Mouse (Mus musculus): Measurements from ENCODE around the gene Zfp658. TPM values are rescaled to one million over a fixed set of nuclear protein-coding genes. Genes with fewer than 3 reads are reported as not detected.

Zfp658 gene
- polyA plus RNA-seq, 1 experiment: 10.3 TPM

DNA sequence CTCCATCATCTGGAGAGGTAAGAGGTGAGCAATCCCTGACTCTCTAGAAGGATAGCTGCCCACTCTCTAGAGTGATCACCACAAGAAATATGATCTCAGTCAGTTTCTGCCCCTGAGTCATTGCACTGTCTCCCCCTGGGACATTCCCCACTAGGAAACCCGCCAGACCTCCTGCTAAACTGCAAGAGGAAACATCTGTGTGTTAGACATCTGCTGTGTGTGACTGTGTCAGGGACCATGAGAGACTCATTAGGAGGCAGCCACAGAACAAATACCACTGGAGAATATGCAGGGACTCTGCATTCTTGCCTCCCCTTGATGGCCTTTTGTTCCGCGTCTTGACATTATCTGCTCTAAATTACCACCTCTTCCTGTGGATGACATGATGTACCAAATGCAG is 7.5 kb upstream of the Zfp658 start:
- Histone ChIP-seq H3K27me3 (ENCODE audit: control insufficient read depth, insufficient read depth, low read length) (no peaks in the 10 kb centered on the region), H3K4me3 (replicated peaks; ENCODE audit: insufficient read depth, low read depth, low read length) (no peak overlapping the region), H3K4me1 (ENCODE audit: control insufficient read depth, insufficient read depth, low read length) (no peaks in the 10 kb centered on the region), H3K27ac (ENCODE audit: insufficient read depth, low read length) (no peak overlapping the region)
- TF ChIP-seq CTCF (IDR thresholded peaks at IDR 0.05; ENCODE audit: borderline replicate concordance, insufficient read depth, low read depth, low read length): no peak
- TF ChIP-seq POLR2A (IDR thresholded peaks at IDR 0.05; ENCODE audit: borderline replicate concordance, insufficient read depth, low read length): no peak
- DNase-seq: no peak
- 46% methylated on average over 3 of the region's 3 CpGs for WGBS

DNA sequence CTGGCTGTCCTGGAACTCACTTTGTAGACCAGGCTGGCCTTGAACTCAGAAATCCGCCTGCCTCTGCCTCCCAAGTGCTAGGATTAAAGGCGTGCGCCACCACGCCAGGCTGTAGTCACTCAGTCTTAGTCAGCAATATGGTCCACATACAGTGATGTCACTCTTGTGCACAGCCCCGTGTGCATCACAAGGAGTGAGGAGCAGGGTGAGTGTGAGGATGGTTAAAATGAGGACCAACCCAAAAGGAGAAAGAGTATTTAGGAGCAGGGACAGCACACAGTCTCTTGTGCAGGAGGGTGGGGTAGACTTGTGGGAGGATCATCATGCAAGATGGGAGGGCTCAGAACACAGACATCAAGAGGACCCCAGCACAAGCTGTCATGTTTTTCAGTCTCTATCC is 6.7 kb upstream of the Zfp658 start:
- TF ChIP-seq CTCF (IDR thresholded peaks at IDR 0.05; ENCODE audit: borderline replicate concordance, insufficient read depth, low read depth, low read length) (no peak), POLR2A (IDR thresholded peaks at IDR 0.05; ENCODE audit: borderline replicate concordance, insufficient read depth, low read length) (no peak)
- Histone ChIP-seq H3K4me3 (replicated peaks; ENCODE audit: insufficient read depth, low read depth, low read length) (no peak overlapping the region), H3K27ac (ENCODE audit: insufficient read depth, low read length) (no peak overlapping the region), H3K27me3 (ENCODE audit: control insufficient read depth, insufficient read depth, low read length) (no peaks in the 10 kb centered on the region), H3K4me1 (ENCODE audit: control insufficient read depth, insufficient read depth, low read length) (no peaks in the 10 kb centered on the region)
- no peak for DNase-seq
- 91% methylated on average over 5 of the region's 5 CpGs for WGBS

DNA sequence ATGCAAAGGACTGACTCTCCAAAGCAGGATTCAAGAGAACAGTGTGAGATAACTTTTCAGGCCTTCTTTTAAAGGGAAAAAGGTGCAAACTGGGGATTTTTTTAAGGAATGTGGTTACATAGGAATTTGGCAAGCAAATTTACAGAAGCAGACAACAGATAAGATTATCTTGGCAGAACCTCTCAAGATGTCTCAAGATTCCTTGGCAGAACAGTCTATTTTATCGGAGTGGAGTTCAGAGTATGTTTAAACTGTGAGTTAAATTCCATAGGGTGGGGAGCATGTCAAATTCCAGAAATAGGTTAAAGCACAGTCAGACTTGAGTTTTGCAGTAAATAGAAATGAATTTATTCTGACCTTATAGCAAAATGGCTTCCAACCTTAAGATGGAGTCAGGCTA is 5.2 kb upstream of the Zfp658 start:
- Histone ChIP-seq H3K4me1 (ENCODE audit: control insufficient read depth, insufficient read depth, low read length) (no peaks in the 10 kb centered on the region), H3K27ac (ENCODE audit: insufficient read depth, low read length) (no peak overlapping the region), H3K4me3 (replicated peaks; ENCODE audit: insufficient read depth, low read depth, low read length) (no peak overlapping the region), H3K27me3 (ENCODE audit: control insufficient read depth, insufficient read depth, low read length) (no peaks in the 10 kb centered on the region)
- TF ChIP-seq POLR2A (IDR thresholded peaks at IDR 0.05; ENCODE audit: borderline replicate concordance, insufficient read depth, low read length): no peak
- WGBS: 64% methylated on average over 1 of the region's 1 CpGs
- DNase-seq: no peak

DNA sequence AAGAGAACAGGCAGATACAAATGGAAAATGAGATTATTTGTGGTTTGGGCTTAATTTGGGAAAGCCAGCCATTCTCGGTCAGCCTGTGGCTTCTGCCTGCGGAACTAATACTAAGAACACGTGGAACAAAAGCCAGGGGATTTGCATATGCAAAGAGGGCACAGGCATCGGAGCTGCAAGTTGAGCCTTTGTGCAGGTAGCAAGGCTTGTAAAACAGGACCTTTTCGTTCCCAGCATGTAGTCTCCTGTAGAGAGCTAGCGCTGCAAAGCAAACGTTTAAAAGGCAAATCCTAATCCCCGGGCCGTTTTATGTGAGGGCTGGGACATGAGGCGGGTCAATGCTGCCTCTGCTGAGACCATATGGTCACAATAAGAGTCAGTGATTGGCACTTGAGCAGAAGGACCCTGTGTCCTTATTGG is 605 bp downstream of the Zfp658 start:
- H3K27me3 ChIP-seq (ENCODE audit: control insufficient read depth, insufficient read depth, low read length): no peaks in the 10 kb centered on the region
- H3K4me1 ChIP-seq (ENCODE audit: control insufficient read depth, insufficient read depth, low read length): 0 out of 2 replicates have a peak, but pooled peaks cover 6% of the 10 kb centered on the region
- H3K4me3 ChIP-seq (replicated peaks; ENCODE audit: insufficient read depth, low read depth, low read length): peak overlapping the region; percentile 78
- peak in 1 of 2 experiments; percentile 28 for DNase-seq
- peak overlapping the region; percentile 12 for H3K27ac ChIP-seq (ENCODE audit: insufficient read depth, low read length)
- WGBS: under 1% methylated on average over 10 of the region's 10 CpGs
- TF ChIP-seq CTCF (IDR thresholded peaks at IDR 0.05; ENCODE audit: borderline replicate concordance, insufficient read depth, low read depth, low read length): no peak
- no peak for TF ChIP-seq POLR2A (IDR thresholded peaks at IDR 0.05; ENCODE audit: borderline replicate concordance, insufficient read depth, low read length)

DNA sequence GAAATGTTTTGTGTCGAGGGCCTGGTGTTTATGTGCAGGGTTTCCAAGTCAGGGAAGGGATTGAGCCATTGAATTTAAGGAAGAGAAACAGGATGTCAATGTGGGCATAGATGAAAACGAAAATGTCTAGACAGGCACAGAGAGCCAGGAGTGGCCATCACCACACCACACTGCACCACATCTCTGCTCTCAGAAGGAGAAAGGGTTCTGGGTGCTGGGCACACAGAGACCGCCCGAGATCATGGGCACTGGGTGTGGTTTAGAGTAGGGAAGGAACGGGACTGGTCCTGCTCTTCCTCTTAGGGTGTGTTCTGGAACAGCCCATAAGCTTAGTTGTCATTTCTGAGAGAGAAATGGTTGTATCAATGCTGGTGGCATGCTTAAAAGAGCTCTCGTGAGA is 1.2 kb downstream of the Zfp658 start:
- peak overlapping the region; percentile 8 for H3K4me3 ChIP-seq (replicated peaks; ENCODE audit: insufficient read depth, low read depth, low read length)
- no peak overlapping the region for H3K27ac ChIP-seq (ENCODE audit: insufficient read depth, low read length)
- TF ChIP-seq POLR2A (IDR thresholded peaks at IDR 0.05; ENCODE audit: borderline replicate concordance, insufficient read depth, low read length): no peak
- TF ChIP-seq CTCF (IDR thresholded peaks at IDR 0.05; ENCODE audit: borderline replicate concordance, insufficient read depth, low read depth, low read length): no peak
- no peaks in the 10 kb centered on the region for H3K27me3 ChIP-seq (ENCODE audit: control insufficient read depth, insufficient read depth, low read length)
- DNase-seq: no peak
- H3K4me1 ChIP-seq (ENCODE audit: control insufficient read depth, insufficient read depth, low read length): 0 out of 2 replicates have a peak, but pooled peaks cover 6% of the 10 kb centered on the region
- 42% methylated on average over 6 of the region's 6 CpGs for WGBS

DNA sequence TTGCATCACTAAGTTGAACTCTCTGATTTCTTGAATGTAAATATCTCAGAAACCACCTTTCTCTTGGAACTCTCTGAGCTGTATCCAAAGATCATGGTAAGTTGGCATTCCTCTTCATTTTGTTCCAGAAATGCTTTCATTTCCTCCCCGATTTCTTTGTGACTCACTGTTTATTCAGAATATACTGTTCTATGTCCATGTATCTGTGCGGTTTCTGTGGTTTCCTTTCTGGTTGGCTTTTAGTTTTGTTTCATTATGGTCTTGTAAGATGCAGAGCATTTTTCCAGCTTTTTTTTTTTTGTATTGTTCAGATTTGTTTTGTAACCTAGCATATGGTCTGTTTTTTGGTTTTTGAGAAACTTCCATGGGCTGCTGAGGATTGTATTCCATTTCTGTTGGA is 9.2 kb downstream of the Zfp658 start:
- Histone ChIP-seq H3K27me3 (ENCODE audit: control insufficient read depth, insufficient read depth, low read length) (no peaks in the 10 kb centered on the region), H3K4me1 (ENCODE audit: control insufficient read depth, insufficient read depth, low read length) (no peaks in the 10 kb centered on the region), H3K27ac (ENCODE audit: insufficient read depth, low read length) (no peak overlapping the region), H3K4me3 (replicated peaks; ENCODE audit: insufficient read depth, low read depth, low read length) (no peak overlapping the region)
- 97% methylated on average over 2 of the region's 2 CpGs for WGBS
- TF ChIP-seq CTCF (IDR thresholded peaks at IDR 0.05; ENCODE audit: borderline replicate concordance, insufficient read depth, low read depth, low read length): no peak
- TF ChIP-seq POLR2A (IDR thresholded peaks at IDR 0.05; ENCODE audit: borderline replicate concordance, insufficient read depth, low read length): no peak
- DNase-seq: no peak

DNA sequence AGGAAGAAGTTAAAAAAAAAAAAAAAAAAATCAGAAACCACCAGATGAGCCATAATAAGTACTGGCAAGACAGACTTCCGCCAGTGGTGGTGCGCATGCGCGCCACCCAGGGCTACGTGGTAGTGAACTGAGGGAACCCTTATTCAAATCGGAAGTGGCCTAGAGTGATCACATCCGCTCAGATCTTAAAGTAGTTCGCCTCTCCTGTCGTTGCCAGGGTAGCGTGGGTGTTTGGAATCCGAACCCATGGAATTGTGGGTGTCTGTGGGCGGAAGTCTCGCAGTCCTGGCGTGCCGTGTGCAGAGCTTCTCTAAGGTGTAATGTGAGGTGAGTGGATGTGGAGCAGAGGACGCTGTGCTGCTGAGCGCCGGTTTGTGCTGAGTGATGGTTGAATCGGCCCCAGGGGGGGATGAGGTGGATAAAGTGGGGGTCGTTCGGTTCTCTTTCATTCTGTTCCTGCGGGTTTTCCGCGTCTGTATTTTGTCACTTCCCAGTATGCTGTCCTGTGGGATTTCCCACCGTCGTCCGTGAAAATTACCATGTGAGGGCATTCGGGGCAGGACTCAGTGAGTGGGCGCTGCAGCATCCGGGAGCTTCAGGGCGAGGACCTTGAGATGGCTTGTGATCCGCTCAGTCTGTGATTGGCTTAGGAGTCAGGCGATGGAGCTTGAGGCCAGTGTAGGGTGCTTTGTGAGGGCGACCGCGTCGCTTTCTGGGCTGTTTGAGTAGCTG is 17.6 kb downstream of the Zfp658 start, which contains the start of gene Zfp719:
TSS of gene Zfp719 (plus strand) at position 171 of the 732 bp plus-strand sequence.
- no peaks in the 10 kb centered on the region for H3K27me3 ChIP-seq (ENCODE audit: control insufficient read depth, insufficient read depth, low read length)
- H3K27ac ChIP-seq (ENCODE audit: insufficient read depth, low read length): peak within 1 kb of the TSS; percentile 83
- H3K4me1 ChIP-seq (ENCODE audit: control insufficient read depth, insufficient read depth, low read length): peaks cover 7% of the 10 kb centered on the region
- peak within 1 kb of the TSS; percentile 89 for H3K4me3 ChIP-seq (replicated peaks; ENCODE audit: insufficient read depth, low read depth, low read length)
- TF ChIP-seq POLR2A (IDR thresholded peaks at IDR 0.05; ENCODE audit: borderline replicate concordance, insufficient read depth, low read length) (peak; percentile 84), CTCF (IDR thresholded peaks at IDR 0.05; ENCODE audit: borderline replicate concordance, insufficient read depth, low read depth, low read length) (no peak)
- under 1% methylated on average over 37 of the region's 37 CpGs for WGBS
- DNase-seq: peak; percentile 88 to 96

DNA sequence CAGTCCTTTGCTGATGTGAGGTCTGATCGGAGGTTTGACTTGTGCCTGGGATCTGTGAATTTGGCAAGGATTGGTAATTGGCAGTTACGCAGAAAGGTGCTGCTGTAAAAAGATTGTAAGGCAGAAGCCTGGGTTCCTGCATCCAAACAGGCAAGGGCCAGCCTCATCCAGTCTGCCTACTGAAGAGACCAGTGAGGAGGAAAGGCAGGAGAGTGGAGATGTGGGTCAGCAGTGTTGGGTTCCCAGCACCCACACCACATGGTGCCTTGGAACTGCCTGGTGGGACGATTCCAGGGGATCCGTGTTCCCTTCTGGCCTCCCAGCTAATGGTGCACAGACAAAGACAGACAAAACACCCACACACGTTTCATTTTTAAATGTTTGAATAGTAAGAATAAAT is 18.5 kb downstream of the Zfp658 start:
- DNase-seq: peak; percentile 27 to 28
- Histone ChIP-seq H3K4me3 (replicated peaks; ENCODE audit: insufficient read depth, low read depth, low read length) (peak overlapping the region; percentile 89), H3K4me1 (ENCODE audit: control insufficient read depth, insufficient read depth, low read length) (peaks cover 7% of the 10 kb centered on the region), H3K27ac (ENCODE audit: insufficient read depth, low read length) (peak overlapping the region; percentile 61; the same call in 1 of the 2 replicates), H3K27me3 (ENCODE audit: control insufficient read depth, insufficient read depth, low read length) (no peaks in the 10 kb centered on the region)
- WGBS: 8% methylated on average over 5 of the region's 5 CpGs
- TF ChIP-seq CTCF (IDR thresholded peaks at IDR 0.05; ENCODE audit: borderline replicate concordance, insufficient read depth, low read depth, low read length) (no peak), POLR2A (IDR thresholded peaks at IDR 0.05; ENCODE audit: borderline replicate concordance, insufficient read depth, low read length) (no peak)

Data from cerebellum, adult 2 months (tissue).